Mouse (Mus musculus): ENCODE measurements around the gene Carmil3.

The Carmil3 gene

GRCm38 (mm10) chr14:55490361-55491201 is at the start of gene Carmil3:
TSS of gene Carmil3 (plus strand) at chr14:55490651.
- DNase-seq (ENCODE audit: low read depth, low spot score) = peak; percentile 70

DNA sequence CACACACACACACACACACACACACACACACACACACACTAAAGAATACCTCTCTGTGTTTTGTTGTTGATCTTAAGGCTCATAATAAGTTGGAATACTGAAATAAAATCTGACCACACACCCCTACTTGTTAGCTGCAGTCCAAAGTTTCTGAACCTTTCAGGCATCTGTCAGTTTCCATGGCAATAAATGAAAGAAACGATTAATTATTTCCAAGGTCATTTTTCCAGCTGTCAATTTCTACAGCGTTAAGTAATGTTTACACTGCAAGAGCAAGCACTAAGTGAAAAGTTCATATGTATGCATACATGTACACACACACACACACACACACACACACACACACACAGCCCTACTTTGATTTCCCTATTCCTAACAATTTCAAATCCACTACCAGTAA is 32.8 kb upstream of the Carmil3 start:
- DNase-seq (ENCODE audit: low read depth, low spot score) = no peak

GRCm38 (mm10) chr14:55458273-55458672 is 32.2 kb upstream of the Carmil3 start:
- peak; percentile 52 for DNase-seq (ENCODE audit: low read depth, low spot score)

- no peak for DNase-seq (ENCODE audit: low read depth, low spot score)
These were observed 31.7 kb upstream of the Carmil3 start for GRCm38 (mm10) chr14:55458761-55459160.

DNA sequence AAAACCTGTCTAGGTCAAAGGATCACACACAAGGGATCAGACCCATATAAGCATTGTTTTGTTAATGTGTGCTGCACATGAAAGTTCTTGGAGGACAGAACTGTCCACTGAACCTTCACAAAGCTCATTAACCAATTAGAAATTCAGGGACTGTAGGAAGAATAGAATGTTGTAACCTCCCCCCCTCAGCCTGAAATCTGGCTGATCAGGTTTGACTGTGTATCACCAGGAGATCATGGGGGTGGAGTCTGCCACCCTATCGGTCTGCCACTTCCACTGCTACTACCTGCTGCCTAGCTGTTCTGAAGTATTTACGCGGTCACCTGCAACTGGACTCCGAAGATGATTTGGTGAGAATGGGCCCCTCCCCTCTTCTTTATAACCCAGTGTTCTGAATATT is 30.7 kb upstream of the Carmil3 start:
- DNase-seq (ENCODE audit: low read depth, low spot score) = no peak

DNA sequence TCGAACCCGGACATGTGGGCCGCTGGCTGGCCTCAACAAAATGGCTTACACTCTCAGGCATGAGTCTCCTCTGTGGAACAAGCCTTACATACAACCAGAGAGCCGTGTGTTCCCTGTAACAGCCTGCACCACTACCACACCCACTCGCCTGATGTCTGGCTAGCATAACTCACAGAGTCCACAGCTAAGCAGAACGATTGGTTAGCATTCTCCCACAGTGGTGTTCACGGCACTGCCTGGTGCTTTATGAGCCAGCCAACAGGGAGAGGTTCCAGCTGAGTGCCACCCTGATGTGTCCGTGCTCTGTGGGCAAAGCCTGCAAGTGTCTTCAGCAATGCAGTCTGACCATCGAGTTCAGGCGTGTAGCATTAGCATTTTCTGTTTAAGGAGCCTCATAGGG is 30.2 kb upstream of the Carmil3 start:
- no peak for DNase-seq (ENCODE audit: low read depth, low spot score)

- DNase-seq (ENCODE audit: low read depth, low spot score) = no peak
These were observed 28.7 kb upstream of the Carmil3 start for GRCm38 (mm10) chr14:55461757-55462156.

DNA sequence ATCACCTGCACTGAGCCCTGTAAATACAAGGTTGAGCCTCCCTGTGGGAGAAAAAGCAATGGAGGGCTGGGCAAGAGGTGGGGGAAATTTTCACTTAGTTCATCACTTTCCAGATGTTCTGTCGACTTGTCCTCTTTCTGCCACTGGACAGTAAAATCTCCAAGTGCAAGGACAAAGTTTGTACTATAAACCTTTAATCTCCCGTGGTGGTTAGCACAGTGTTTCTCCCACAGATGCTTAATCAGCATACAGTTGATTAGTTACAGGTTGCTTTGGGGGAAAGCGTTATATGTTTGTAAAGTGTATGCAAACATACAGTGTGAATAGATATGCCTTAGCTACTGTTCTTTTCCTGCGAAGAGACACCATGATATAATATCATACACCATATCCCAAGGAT is 24.0 kb upstream of the Carmil3 start:
- no peak for DNase-seq (ENCODE audit: low read depth, low spot score)

DNA sequence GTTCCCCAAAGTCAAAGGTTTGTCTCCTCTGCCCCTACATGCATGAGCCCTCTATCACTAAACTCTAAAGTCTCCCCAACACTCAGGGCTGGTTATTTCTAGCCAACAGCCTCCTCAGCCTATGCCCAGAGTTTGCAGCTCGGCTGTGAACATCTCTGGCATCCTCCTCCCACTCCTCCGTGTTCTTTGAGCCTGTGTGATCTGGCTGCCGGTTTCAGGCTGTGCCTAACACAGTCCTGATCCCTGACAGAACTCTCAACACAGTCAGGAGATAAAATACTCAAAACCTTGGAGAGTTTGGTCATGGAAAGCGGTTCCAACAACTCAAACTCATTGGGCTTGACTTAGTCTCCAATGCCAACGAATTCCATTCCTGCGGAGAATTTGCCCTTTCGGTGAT is 23.3 kb upstream of the Carmil3 start:
- no peak for DNase-seq (ENCODE audit: low read depth, low spot score)

DNA sequence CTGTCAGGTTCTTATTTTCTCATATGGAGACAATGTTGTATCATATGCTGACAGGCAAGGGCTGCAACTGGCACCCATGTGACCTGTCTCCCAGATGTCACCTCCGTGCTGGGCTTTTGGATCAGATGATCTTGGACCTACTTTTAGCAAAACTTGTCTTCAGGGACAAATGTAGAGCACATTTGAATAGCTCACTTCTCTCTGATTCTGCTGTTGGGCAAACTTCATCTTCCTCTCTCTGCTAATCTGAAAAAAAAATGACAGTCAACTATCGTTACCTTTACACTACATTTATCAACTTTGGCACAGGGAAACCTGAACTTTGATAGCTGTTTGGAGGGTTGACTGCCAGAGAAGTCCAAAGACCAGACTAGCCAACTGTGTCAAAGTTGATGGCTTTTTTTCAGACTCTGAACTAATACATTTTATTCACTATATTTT is 22.1 kb upstream of the Carmil3 start:
- DNase-seq (ENCODE audit: low read depth, low spot score) = no peak

GRCm38 (mm10) chr14:55469041-55469440 is 21.4 kb upstream of the Carmil3 start:
- no peak for DNase-seq (ENCODE audit: low read depth, low spot score)

DNA sequence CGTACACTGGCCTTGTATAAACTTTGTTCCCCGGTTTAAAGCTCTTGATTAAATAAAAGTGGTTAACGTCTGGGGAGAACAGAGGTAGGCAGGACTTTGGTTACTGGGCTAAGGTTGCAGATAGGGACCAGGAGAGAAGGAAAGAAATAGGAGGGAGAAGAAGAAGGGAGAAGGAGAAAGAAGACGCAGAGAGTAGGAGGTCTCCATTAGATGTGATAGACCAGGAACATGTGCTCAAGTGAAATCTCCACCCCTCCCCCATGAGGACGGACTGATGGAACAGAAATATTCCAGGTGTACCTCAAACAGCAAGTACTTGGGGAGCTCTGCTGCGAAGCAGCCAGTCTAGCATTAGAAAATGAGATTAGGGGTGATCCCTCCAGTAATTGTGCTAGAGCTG is 20.6 kb upstream of the Carmil3 start:
- no peak for DNase-seq (ENCODE audit: low read depth, low spot score)

DNA sequence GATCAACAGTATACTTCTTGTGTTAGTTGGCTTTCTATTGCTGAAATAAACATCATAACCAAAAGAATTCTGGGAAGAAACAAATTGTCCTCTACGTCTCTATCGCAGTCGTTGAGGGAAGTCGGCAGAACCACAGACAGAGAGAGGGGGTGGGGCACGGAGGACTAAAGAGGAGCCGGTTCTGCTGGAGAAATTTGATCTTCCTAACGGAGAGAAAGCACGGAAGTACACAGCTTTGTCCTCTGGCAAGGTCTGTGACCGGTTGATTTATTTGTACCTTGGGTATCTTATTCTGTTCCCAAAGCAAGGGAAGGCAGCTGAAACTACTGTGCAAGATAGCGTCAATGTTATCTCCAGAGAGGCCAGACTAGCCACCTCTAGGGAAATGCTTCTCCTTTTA is 19.6 kb upstream of the Carmil3 start:
- no peak for DNase-seq (ENCODE audit: low read depth, low spot score)

GRCm38 (mm10) chr14:55475654-55476053 is 14.8 kb upstream of the Carmil3 start:
- no peak for DNase-seq (ENCODE audit: low read depth, low spot score)

DNA sequence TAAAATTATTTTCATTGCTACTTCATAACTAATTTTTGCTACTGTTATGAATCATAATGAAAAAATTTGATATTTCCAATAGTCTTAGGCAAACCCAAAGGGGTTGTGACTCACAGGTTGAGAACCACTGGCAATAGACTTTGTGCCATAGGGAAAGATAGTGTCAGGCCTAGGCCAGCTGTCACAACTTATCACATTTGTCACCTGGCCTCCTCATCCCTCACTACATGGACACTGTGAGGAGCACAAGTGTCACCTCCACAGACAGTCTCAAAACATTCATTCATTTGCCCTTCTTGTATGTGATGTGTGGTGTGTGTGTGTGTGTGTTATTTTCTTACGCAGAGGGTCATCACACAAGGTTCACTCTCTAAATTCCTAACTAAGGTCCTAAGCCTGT is 13.0 kb upstream of the Carmil3 start:
- no peak for DNase-seq (ENCODE audit: low read depth, low spot score)

DNA sequence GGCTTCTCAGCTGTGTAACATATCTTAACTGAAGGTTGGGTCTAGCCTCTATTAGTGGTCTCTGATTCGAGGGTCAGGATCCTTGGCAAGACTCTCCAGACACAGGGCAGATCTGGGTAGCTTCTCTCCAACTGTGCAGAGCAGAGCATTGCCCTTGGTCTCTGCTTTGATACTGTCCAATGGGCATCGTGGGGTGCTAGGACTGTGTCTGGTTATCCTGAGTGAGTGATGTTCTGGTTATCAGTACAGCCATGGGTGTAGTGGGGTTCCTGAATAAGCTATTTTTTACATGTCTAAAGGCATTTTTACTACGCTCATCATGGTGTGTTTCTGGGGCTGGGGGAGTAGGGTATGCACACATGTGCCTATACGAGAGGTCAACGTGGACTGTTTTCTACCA is 12.6 kb upstream of the Carmil3 start:
- no peak for DNase-seq (ENCODE audit: low read depth, low spot score)

- peak; percentile 64 for DNase-seq (ENCODE audit: low read depth, low spot score)
These were observed 11.5 kb upstream of the Carmil3 start, which contains the start of gene Dhrs4 for GRCm38 (mm10) chr14:55478651-55479599. TSS of gene Dhrs4 (plus strand) at chr14:55478758.

- no peak for DNase-seq (ENCODE audit: low read depth, low spot score)
These were observed 10.8 kb upstream of the Carmil3 start for GRCm38 (mm10) chr14:55479629-55480028.

DNA sequence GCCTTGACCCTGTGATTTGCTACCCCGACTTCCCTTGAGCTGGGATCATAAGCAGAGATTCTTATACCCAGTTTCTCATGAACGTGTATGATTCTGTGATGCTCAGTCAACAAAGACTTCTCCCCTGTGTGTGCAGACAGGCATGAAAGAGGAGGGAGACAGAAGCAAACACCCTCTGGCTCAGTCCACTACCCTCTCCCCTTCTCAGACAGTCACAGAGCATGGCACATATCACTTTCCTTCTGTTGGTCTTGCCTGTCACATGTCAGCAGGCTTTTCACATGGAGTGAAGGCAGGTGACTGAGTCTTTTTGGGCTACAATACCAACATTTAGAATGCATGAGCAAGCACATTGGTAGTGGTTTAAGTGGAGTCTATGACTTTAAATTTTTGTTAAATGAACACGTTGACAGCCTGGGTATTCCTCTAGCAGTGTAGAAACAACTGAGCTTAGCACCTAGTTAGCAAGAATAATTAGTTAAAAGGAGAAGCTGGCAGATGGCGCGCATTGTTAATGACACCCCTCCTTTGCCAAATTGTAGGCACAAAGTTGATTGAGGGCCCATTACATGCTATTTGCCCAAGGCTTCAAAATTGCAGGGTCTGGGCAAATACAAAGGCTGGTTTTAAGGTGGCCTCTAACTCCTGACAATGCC is 5.9 kb upstream of the Carmil3 start:
- no peak for DNase-seq (ENCODE audit: low read depth, low spot score)

GRCm38 (mm10) chr14:55486836-55487235 is 3.6 kb upstream of the Carmil3 start:
- DNase-seq (ENCODE audit: low read depth, low spot score) = no peak

- DNase-seq (ENCODE audit: low read depth, low spot score) = no peak
These were observed 911 bp downstream of the Carmil3 start for GRCm38 (mm10) chr14:55491291-55491833.

DNA sequence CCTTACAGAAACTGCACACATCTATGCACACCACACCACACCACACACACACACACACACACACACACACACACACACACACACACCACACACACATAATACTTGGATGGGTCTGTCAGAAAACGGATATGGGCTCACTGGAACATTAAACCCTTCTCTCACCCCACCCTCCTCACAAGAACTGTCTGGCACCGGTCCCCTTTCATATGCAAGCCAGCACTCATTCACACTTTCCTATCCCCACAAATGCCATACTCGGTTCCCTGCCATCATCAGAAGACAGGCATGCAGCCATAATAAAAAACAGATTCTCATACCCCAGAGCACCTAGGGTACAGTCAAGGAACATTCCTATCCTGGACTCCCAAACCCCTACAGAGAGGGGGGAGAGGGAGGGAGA is 1.7 kb downstream of the Carmil3 start:
- DNase-seq (ENCODE audit: low read depth, low spot score) = no peak

All from retina, adult 2 months (tissue).